Mouse (Mus musculus): ENCODE measurements at regions not wholly inside any gene's neighbourhood (a gene's known extent, or its start where the extent isn't known, plus 50 kb on each side); places are given as distances from the start of the nearest gene placed in this dataset.

DNA sequence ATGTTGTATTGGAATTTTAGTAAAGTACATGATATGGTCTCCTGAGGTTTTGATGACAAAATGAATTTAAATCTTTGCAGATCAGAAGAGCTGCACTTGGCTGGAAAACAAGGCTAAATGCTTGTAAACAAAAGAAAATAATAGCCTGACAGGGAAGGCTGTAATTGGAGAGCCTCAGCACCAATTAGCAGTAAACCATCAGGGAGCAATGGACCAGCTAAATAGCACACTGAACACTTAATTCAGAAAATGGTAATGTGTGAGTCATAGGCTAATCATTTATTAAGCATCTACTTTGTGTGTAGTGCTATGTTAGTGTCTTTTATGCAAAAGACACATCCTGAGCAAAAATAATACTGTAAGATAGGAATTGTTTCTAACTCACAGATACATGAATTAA, 152.0 kb upstream of the Tbx18 start:
- H3K27ac ChIP-seq (replicated peaks), result no peak overlapping the region
- H3K27me3 ChIP-seq (replicated peaks), result peaks cover 5% of the 10 kb centered on the region; the same call in 1 of the 2 replicates
- no peak for ATAC-seq (ENCODE audit: extremely low read depth, insufficient number of reproducible peaks, low FRiP score, low TSS enrichment)
- H3K9ac ChIP-seq, result no peak overlapping the region
- no peaks in the 10 kb centered on the region for H3K36me3 ChIP-seq
- no peaks in the 10 kb centered on the region for H3K4me1 ChIP-seq
- no peak overlapping the region for H3K4me2 ChIP-seq
- H3K4me3 ChIP-seq, result no peak overlapping the region
- 0 out of 2 replicates have a peak, but pooled peaks cover under 1% of the 10 kb centered on the region for H3K9me3 ChIP-seq

- Histone ChIP-seq H3K27me3 (replicated peaks) (no peaks in the 10 kb centered on the region; the same call in 1 of the 2 replicates), H3K4me3 (no peak overlapping the region), H3K9ac (no peak overlapping the region), H3K4me1 (peaks cover 5% of the 10 kb centered on the region; the same call in 1 of the 2 replicates), H3K4me2 (no peak overlapping the region), H3K9me3 (peaks cover 9% of the 10 kb centered on the region; the same call in 1 of the 2 replicates), H3K36me3 (no peaks in the 10 kb centered on the region), H3K27ac (replicated peaks) (peak overlapping the region; percentile 28; the same call in 1 of the 2 replicates)
- WGBS, result 36% methylated on average over 4 of the region's 4 CpGs
- no peak for ATAC-seq (ENCODE audit: extremely low read depth, insufficient number of reproducible peaks, low FRiP score, low TSS enrichment)
These were observed 163.0 kb upstream of the Tbx18 start for GRCm38 (mm10) chr9:87894051-87894450.

DNA sequence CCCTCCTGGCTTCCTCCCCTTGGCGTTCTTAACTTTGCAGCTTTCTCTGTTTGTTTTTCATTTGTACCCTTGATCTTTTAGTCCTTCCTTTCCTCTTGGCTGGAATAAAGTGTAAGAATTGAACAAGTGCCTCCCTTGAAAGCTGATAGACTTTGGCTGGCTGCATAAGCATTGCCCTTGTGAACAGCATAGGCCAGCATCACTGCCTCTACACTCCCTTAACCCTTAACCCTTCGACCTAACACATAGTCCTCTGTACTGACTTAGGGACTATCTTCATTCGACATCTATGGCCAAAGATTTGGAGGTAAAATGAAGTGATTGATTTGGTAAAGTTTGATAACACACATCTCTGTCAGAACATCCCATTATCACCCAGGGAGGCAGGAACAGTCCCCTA, 163.5 kb upstream of the Tbx18 start:
- Histone ChIP-seq H3K9ac (no peak overlapping the region), H3K4me3 (no peak overlapping the region), H3K36me3 (no peaks in the 10 kb centered on the region), H3K27ac (replicated peaks) (0 out of 2 replicates have a peak overlapping the region, but pooled peaks have one; percentile 28), H3K4me1 (peaks cover 5% of the 10 kb centered on the region; the same call in 1 of the 2 replicates), H3K9me3 (peaks cover 9% of the 10 kb centered on the region; the same call in 1 of the 2 replicates), H3K27me3 (replicated peaks) (no peaks in the 10 kb centered on the region; the same call in 1 of the 2 replicates), H3K4me2 (no peak overlapping the region)
- WGBS, result 56% methylated on average over 3 of the region's 3 CpGs
- ATAC-seq (ENCODE audit: extremely low read depth, insufficient number of reproducible peaks, low FRiP score, low TSS enrichment), result no peak

GRCm38 (mm10) chr9:87895526-87895925, 164.5 kb upstream of the Tbx18 start:
- Histone ChIP-seq H3K4me3 (no peak overlapping the region), H3K27ac (replicated peaks) (no peak overlapping the region), H3K9ac (no peak overlapping the region), H3K4me2 (no peak overlapping the region), H3K27me3 (replicated peaks) (no peaks in the 10 kb centered on the region; the same call in 1 of the 2 replicates), H3K36me3 (no peaks in the 10 kb centered on the region), H3K9me3 (peaks cover 9% of the 10 kb centered on the region; the same call in 1 of the 2 replicates), H3K4me1 (peaks cover 5% of the 10 kb centered on the region; the same call in 1 of the 2 replicates)
- 73% methylated on average over 4 of the region's 4 CpGs for WGBS
- ATAC-seq (ENCODE audit: extremely low read depth, insufficient number of reproducible peaks, low FRiP score, low TSS enrichment), result no peak

GRCm38 (mm10) chr9:87897336-87897735, 166.3 kb upstream of the Tbx18 start:
- H3K36me3 ChIP-seq, result no peaks in the 10 kb centered on the region
- peaks cover 5% of the 10 kb centered on the region; the same call in 1 of the 2 replicates for H3K4me1 ChIP-seq
- no peak overlapping the region for H3K4me2 ChIP-seq
- no peak overlapping the region for H3K9ac ChIP-seq
- WGBS, result 32% methylated on average over 3 of the region's 3 CpGs
- H3K27me3 ChIP-seq (replicated peaks), result no peaks in the 10 kb centered on the region
- H3K27ac ChIP-seq (replicated peaks), result peak overlapping the region; percentile 72
- H3K9me3 ChIP-seq, result peaks cover 1% of the 10 kb centered on the region; the same call in 1 of the 2 replicates
- no peak overlapping the region for H3K4me3 ChIP-seq
- no peak for ATAC-seq (ENCODE audit: extremely low read depth, insufficient number of reproducible peaks, low FRiP score, low TSS enrichment)

- no peak for ATAC-seq (ENCODE audit: extremely low read depth, insufficient number of reproducible peaks, low FRiP score, low TSS enrichment)
- peaks cover 4% of the 10 kb centered on the region; the same call in 1 of the 2 replicates for H3K4me1 ChIP-seq
- no peaks in the 10 kb centered on the region for H3K27me3 ChIP-seq (replicated peaks)
- no peak overlapping the region for H3K9ac ChIP-seq
- H3K36me3 ChIP-seq, result no peaks in the 10 kb centered on the region
- H3K9me3 ChIP-seq, result no peaks in the 10 kb centered on the region
- no peak overlapping the region for H3K27ac ChIP-seq (replicated peaks)
- WGBS, result 78% methylated on average over 5 of the region's 5 CpGs
- no peak overlapping the region for H3K4me2 ChIP-seq
- H3K4me3 ChIP-seq, result no peak overlapping the region
These were observed 168.3 kb upstream of the Tbx18 start for GRCm38 (mm10) chr9:87899368-87899767.

DNA sequence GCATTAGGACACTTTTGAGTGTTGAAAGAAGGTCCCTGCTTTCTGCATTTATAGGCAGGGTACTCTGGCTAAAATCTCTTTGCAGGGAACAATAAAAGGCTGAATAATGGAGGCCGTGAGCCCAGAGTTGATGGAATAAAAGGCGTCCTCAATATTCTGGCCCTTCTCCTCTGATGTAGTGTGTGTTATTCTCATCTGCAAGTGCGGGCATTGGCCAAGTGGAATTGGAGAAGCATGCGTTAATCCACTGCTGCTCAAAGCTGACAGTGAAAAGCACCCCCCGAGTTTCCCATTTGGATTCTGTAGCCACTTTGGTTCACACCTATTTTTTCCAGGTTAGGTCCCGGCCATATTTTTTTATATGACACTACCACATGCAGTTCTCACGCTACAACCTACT, 168.7 kb upstream of the Tbx18 start:
- no peaks in the 10 kb centered on the region for H3K27me3 ChIP-seq (replicated peaks)
- no peaks in the 10 kb centered on the region for H3K36me3 ChIP-seq
- H3K27ac ChIP-seq (replicated peaks), result no peak overlapping the region
- WGBS, result 83% methylated on average over 7 of the region's 7 CpGs
- H3K4me2 ChIP-seq, result no peak overlapping the region
- H3K4me3 ChIP-seq, result no peak overlapping the region
- H3K4me1 ChIP-seq, result no peaks in the 10 kb centered on the region
- H3K9ac ChIP-seq, result no peak overlapping the region
- ATAC-seq (ENCODE audit: extremely low read depth, insufficient number of reproducible peaks, low FRiP score, low TSS enrichment), result no peak
- no peaks in the 10 kb centered on the region for H3K9me3 ChIP-seq

DNA sequence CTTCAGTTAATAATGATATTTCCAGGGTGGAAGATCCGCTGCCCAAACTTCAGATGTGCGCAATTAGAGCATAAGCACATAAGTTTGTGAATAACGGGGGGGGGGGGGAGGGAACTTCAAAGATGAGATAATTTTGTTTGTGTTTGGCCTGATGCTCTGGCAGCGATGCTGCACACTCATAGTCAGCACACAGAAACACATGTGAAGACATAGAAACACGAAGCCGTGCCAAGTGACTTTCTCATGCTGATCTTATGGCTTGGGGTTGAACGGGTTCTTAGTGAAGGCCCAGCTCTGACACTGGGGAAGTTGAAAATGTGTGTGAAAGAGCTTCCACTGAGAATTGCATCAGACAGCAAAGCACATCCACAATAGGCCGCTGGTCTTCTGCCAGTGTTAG, 190.2 kb upstream of the Tbx18 start:
- Histone ChIP-seq H3K4me1 (no peaks in the 10 kb centered on the region), H3K9ac (no peak overlapping the region), H3K4me3 (no peak overlapping the region), H3K27me3 (replicated peaks) (no peaks in the 10 kb centered on the region), H3K27ac (replicated peaks) (no peak overlapping the region), H3K36me3 (no peaks in the 10 kb centered on the region), H3K9me3 (no peaks in the 10 kb centered on the region), H3K4me2 (no peak overlapping the region)
- ATAC-seq (ENCODE audit: extremely low read depth, insufficient number of reproducible peaks, low FRiP score, low TSS enrichment), result no peak
- 80% methylated on average over 8 of the region's 8 CpGs for WGBS

GRCm38 (mm10) chr9:87925151-87925550, 194.1 kb upstream of the Tbx18 start:
- H3K27ac ChIP-seq (replicated peaks), result no peak overlapping the region

GRCm38 (mm10) chr9:87933230-87933629, 202.2 kb upstream of the Tbx18 start:
- Histone ChIP-seq H3K36me3 (no peaks in the 10 kb centered on the region), H3K27ac (replicated peaks) (no peak overlapping the region), H3K27me3 (replicated peaks) (no peaks in the 10 kb centered on the region), H3K9me3 (no peaks in the 10 kb centered on the region), H3K9ac (no peak overlapping the region), H3K4me2 (no peak overlapping the region), H3K4me3 (no peak overlapping the region), H3K4me1 (no peaks in the 10 kb centered on the region)
- no peak for ATAC-seq (ENCODE audit: extremely low read depth, insufficient number of reproducible peaks, low FRiP score, low TSS enrichment)
- WGBS, result 72% methylated on average over 5 of the region's 5 CpGs

More at GRCm38 (mm10) chr9:87925151-87925550, 194.1 kb upstream of the Tbx18 start:
- H3K4me2 ChIP-seq, result no peak overlapping the region
- H3K4me3 ChIP-seq, result no peak overlapping the region
- H3K27me3 ChIP-seq (replicated peaks), result no peaks in the 10 kb centered on the region
- H3K4me1 ChIP-seq, result no peaks in the 10 kb centered on the region
- H3K9ac ChIP-seq, result no peak overlapping the region
- H3K9me3 ChIP-seq, result no peaks in the 10 kb centered on the region
- no peak for ATAC-seq (ENCODE audit: extremely low read depth, insufficient number of reproducible peaks, low FRiP score, low TSS enrichment)
- no peaks in the 10 kb centered on the region for H3K36me3 ChIP-seq
- 74% methylated on average over 4 of the region's 4 CpGs for WGBS

DNA sequence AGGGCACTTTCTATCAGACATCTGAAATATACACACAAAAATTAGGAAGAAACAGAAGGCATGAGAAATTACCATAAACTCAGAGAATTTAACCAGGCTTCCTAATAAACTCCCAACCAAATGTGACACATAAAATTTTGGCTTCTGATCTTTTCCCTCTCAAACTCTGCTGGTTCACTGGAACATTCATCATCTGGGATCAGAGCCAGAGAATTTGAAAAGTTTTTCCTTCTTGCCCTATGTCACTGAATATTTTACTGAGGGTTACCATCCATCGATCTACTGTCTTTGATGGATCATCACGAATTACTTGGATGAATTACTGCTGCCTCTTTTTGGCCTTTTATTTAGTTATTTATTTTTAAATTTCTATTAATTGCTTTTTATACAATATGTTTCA, 221.4 kb upstream of the Tbx18 start:
- Histone ChIP-seq H3K27me3 (replicated peaks) (no peaks in the 10 kb centered on the region), H3K4me3 (no peak overlapping the region), H3K9ac (no peak overlapping the region), H3K27ac (replicated peaks) (no peak overlapping the region), H3K4me2 (no peak overlapping the region), H3K4me1 (no peaks in the 10 kb centered on the region), H3K9me3 (no peaks in the 10 kb centered on the region), H3K36me3 (no peaks in the 10 kb centered on the region)
- no peak for ATAC-seq (ENCODE audit: extremely low read depth, insufficient number of reproducible peaks, low FRiP score, low TSS enrichment)
- WGBS, result 81% methylated on average over 2 of the region's 2 CpGs

GRCm38 (mm10) chr9:87954941-87955340, 223.9 kb upstream of the Tbx18 start:
- H3K4me1 ChIP-seq, result no peaks in the 10 kb centered on the region
- H3K27ac ChIP-seq (replicated peaks), result no peak overlapping the region
- H3K9me3 ChIP-seq, result no peaks in the 10 kb centered on the region
- no peak overlapping the region for H3K4me2 ChIP-seq
- H3K36me3 ChIP-seq, result no peaks in the 10 kb centered on the region
- no peak overlapping the region for H3K9ac ChIP-seq
- no peaks in the 10 kb centered on the region for H3K27me3 ChIP-seq (replicated peaks)
- H3K4me3 ChIP-seq, result no peak overlapping the region
- no peak for ATAC-seq (ENCODE audit: extremely low read depth, insufficient number of reproducible peaks, low FRiP score, low TSS enrichment)

Data from heart, embryonic 13.5 days (tissue).